Mouse (Mus musculus): ENCODE results near the gene Fam171a2.
A peak's percentile ranks its signal among the peaks of the same experiment; 100 is the strongest.

Gene Fam171a2

DNA sequence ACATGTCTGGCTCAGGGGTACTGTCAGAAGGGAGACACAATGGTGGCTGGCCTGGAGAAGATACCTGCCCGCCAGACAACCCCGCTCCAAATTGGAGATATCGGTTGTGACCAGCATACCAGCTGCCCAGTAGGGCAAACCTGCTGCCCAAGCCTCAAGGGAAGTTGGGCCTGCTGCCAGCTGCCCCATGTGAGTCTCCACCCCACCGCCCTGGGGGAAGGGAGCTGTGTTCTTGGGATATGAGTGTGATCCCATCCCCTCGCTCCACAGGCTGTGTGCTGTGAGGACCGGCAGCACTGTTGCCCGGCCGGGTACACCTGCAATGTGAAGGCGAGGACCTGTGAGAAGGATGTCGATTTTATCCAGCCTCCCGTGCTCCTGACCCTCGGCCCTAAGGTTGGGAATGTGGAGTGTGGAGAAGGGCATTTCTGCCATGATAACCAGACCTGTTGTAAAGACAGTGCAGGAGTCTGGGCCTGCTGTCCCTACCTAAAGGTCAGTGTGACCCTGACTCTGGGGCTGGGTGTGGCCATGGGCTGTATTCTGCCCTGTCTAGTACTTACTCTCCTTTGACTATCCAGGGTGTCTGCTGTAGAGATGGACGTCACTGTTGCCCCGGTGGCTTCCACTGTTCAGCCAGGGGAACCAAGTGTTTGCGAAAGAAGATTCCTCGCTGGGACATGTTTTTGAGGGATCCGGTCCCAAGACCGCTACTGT, 11.6 kb downstream of the Fam171a2 start:
- DNase-seq (ENCODE audit: low spot score in 2 of 2): peak; percentile 19 to 29

DNA sequence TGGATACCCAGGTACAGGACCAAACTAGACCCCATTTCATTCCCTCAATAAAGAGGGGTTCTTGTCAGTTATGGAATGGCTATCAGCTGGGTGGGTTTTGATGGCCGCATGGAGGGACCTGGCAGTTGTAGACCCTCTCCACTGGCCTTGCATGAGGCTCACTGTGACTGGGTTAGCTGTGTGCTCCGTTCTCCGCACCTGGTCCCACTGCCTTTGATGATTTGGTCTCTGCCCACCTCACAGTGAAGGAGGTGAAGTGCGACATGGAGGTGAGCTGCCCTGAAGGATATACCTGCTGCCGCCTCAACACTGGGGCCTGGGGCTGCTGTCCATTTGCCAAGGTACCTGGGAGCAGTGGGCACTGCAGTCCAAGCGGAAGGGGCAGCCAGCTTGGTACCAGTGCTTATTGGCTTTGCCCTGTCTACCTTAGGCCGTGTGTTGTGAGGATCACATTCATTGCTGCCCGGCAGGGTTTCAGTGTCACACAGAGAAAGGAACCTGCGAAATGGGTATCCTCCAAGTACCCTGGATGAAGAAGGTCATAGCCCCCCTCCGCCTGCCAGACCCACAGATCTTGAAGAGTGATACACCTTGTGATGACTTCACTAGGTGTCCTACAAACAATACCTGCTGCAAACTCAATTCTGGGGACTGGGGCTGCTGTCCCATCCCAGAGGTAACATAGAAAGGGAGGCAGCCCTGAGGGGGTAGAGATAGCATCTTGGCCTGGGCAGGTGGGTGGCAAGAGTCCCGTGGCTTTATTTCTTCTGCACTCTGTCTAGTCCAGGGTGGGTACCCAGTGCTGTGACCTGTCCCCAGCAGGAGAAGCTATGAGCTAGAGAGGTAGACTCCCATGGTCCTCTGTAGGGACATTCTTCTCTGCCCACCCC, 12.4 kb downstream of the Fam171a2 start:
- no peak for DNase-seq (ENCODE audit: low spot score in 2 of 2)

- DNase-seq (ENCODE audit: low spot score in 2 of 2): peak; percentile 83 to 91
Measured at GRCm38 (mm10) chr11:102434406-102434805, 13.1 kb downstream of the Fam171a2 start.

GRCm38 (mm10) chr11:102433866-102434265, 13.6 kb downstream of the Fam171a2 start:
- DNase-seq (ENCODE audit: low spot score in 2 of 2): no peak

GRCm38 (mm10) chr11:102432896-102433295, 14.6 kb downstream of the Fam171a2 start:
- DNase-seq (ENCODE audit: low spot score in 2 of 2): peak; percentile 18 to 43

GRCm38 (mm10) chr11:102432115-102432843, 15.2 kb downstream of the Fam171a2 start:
- peak in 1 of 2 experiments; percentile 23 for DNase-seq (ENCODE audit: low spot score in 2 of 2)

DNA sequence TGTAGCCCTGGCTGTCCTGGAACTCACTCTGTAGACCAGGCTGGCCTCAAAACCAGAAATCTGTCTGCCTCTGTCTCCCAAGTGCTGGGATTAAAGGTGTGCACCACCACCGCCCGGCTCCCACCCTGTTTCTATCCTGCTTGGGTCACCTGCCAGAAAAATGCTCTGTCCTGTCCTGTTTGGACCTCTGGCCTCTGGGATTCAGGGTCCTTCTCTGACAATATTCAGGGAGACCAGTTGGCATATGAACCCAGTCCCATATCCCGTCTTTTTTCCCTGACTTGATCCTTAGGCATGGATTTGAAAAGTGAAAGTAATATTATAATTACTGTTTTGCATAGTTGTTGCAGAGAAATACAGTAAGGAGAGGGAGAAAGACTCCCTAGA, 15.8 kb downstream of the Fam171a2 start:
- no peak for DNase-seq (ENCODE audit: low spot score in 2 of 2)

GRCm38 (mm10) chr11:102431018-102431645, 16.4 kb downstream of the Fam171a2 start:
- peak; percentile 71 to 83 for DNase-seq (ENCODE audit: low spot score in 2 of 2)

DNA sequence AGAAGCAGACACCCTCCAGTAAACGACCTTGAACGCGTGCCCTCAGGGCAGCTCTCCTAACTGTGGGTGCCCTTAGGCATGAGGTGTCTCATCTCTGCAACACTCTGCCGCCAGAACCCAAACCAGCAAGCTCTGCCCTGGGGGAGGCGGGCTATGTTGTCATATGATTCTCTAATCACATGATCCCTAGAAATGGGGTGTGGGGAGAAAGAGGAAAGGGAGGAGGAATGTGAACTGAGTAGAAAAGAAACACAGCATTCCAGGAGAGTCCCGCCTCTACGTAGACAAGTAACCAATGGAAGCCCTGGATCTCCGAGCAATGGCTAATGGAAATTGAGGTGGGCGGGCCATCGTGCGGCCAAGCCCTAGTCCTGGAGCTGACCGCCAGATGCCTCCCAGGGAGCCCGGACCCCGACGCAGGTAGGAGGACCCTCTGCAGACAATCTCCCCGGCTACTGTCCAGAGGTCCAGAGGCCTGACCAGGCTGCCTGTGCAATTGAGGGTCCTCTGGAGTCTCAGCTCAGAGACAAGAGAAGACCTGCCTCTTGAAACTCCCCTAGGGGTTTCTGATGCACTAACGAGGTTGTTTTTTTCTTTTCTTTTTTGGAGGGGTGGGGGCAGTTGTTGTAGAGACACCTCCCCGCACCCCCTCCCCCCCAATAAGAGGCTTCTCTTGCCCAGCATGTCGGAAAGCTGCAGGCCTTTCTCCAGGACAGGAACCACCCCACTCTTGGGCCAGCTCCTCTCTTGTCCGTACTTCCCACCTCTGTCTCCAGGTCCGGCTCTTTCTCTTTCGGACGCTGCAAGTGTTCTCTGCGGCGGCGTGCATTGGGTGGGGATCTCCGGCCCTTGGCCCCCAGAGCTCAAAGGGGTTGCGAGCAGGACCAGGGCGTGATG, 17.1 kb downstream of the Fam171a2 start, which contains the start of gene Grn:
Grn (plus strand) TSS at position 195 of the 897 bp plus-strand sequence.
- DNase-seq (ENCODE audit: low spot score in 2 of 2): peak; percentile 82 to 90

DNA sequence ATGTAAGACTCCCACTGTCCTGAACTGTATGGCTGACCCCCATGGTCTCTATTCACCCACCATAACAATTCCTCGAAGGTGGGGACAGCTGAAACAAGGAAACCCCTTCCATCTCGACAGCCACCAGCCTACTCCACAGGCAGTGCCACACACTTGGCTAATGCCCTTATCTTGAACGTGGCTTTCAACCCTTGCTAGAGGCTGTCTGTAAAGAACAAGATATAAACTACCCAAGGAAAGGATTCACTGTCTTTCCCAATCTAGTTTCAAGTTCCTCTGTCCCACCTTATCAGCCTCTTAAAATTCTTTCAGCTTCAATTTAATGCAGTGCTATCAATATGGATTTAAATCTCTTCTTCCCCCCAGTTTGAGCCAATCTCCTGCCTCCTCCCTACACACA, 17.9 kb downstream of the Fam171a2 start:
- DNase-seq (ENCODE audit: low spot score in 2 of 2): no peak

GRCm38 (mm10) chr11:102428981-102429540, 18.4 kb downstream of the Fam171a2 start:
- DNase-seq (ENCODE audit: low spot score in 2 of 2): no peak

- no peak for DNase-seq (ENCODE audit: low spot score in 2 of 2)
Measured at GRCm38 (mm10) chr11:102425555-102426316, 21.7 kb downstream of the Fam171a2 start.

DNA sequence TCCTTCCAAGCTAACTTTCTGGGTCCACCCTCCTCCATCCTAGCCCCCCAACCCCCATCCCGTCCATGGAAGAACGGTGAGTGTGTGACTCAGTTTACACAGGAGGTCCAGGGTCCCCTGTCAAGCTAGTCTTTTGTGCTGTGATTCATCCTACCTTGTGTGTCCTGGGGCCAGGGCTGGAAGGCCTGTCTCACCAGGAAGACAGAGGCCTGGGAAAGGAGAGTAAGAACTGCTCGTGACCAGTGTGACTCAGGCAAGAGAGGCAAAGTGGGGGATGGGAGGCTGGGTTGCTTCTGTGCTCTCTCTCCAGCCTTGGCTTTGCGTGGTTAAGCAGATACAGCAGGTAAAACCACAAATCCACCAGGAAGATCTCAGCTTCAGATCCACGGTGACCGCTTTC, 22.8 kb downstream of the Fam171a2 start:
- no peak for DNase-seq (ENCODE audit: low spot score in 2 of 2)

GRCm38 (mm10) chr11:102421559-102421958, 25.9 kb downstream of the Fam171a2 start:
- no peak for DNase-seq (ENCODE audit: low spot score in 2 of 2)

DNA sequence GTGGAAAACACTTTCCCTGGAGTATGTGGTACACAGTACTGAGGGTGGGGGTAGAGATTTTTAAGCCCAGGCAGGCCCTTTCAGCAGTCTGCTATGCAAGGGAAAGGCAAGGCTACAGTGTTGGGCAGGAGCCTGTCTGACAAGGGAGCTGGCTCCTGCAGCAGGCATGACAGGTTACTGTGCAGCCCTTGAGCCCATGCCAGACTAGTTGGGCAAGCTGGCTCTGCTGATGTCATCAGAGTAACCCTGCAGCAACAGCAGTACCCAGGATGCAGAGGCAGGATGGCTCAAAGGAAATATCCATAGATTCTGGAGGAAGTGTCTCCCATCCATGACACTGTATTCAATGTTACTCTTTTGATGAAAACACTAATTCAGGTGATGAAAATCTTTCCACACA, 28.6 kb downstream of the Fam171a2 start:
- DNase-seq (ENCODE audit: low spot score in 2 of 2): no peak

- DNase-seq (ENCODE audit: low spot score in 2 of 2): no peak
Measured at GRCm38 (mm10) chr11:102417160-102417559, 30.3 kb downstream of the Fam171a2 start.

GRCm38 (mm10) chr11:102415034-102415802, 32.3 kb downstream of the Fam171a2 start:
- no peak for DNase-seq (ENCODE audit: low spot score in 2 of 2)

- no peak for DNase-seq (ENCODE audit: low spot score in 2 of 2)
Measured at GRCm38 (mm10) chr11:102413059-102413458, 34.4 kb downstream of the Fam171a2 start.

GRCm38 (mm10) chr11:102411704-102412103, 35.8 kb downstream of the Fam171a2 start:
- DNase-seq (ENCODE audit: low spot score in 2 of 2): peak in 1 of 2 experiments; percentile 85
